Mouse (Mus musculus): ENCODE data around the gene Auts2. TPM values are rescaled to one million over a fixed set of nuclear protein-coding genes. Genes with fewer than 3 reads are reported as not detected.

Gene Auts2
- polyA plus RNA-seq, 1 experiment from 2014 or later = 14.7 TPM

DNA sequence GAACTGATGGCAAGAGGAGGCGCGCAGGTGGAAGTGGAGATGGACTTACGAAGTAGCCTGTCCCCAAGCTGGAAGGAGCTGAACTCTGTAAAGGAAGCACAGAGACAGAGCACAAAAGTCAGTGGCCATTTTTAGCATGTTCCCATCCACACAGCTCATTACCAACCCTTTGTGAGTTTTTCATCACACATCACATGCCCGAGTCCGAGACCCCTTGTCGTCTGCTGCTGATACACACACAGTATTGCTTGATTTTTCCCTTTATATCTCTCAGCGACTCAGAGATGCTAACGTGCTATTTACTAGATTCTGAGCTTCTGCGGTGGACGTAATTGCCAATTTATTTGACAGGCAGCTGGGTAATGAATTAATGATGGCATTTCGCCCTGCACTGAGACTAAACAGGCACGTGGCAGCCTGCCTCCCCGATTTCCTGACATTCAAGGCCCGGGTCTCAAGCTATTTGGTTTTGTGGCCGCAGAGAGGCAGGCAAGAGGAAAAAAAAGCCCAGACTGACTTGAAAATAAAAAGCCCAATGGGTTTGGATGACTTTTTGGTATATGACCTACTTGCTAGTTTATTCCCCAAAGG, 512.1 kb downstream of the Auts2 start:
- H3K9ac ChIP-seq (ENCODE audit: low read depth, low read length) = no peak overlapping the region
- peaks cover 3% of the 10 kb centered on the region for H3K4me1 ChIP-seq (ENCODE audit: control insufficient read depth, insufficient read depth, low read length)
- WGBS = 57% methylated on average over 15 of the region's 15 CpGs
- H3K27me3 ChIP-seq (replicated peaks; ENCODE audit: control insufficient read depth, insufficient read depth, low read length) = no peaks in the 10 kb centered on the region
- no peak for ATAC-seq
- no peaks in the 10 kb centered on the region for H3K36me3 ChIP-seq (ENCODE audit: control insufficient read depth, insufficient read depth, low read length)
- no peak overlapping the region for H3K4me2 ChIP-seq (ENCODE audit: low read depth, low read length)
- H3K9me3 ChIP-seq (ENCODE audit: control insufficient read depth, low read length) = no peaks in the 10 kb centered on the region
- H3K4me3 ChIP-seq (ENCODE audit: low read length) = no peak overlapping the region
- H3K27ac ChIP-seq (ENCODE audit: low read length) = no peak overlapping the region

DNA sequence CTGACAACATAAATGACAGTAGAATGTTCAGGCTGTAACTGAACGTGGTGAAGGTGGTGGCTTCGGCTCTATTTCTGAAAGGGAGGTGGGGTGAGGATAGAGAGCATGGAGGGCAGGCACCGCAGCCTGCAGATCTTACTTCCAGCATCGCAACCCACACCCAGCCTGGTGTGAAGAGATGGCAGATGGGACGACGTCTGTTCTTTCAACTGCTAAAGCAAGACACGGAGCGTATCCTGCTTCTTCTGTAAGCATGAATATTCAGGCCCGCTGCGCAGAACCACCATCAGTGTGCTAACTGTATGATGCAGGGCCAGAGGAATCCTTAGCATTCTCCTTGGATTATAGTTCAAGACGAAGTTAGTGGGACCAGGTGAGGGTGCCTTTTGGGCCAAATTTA, 513.5 kb downstream of the Auts2 start:
- Histone ChIP-seq H3K27me3 (replicated peaks; ENCODE audit: control insufficient read depth, insufficient read depth, low read length) (no peaks in the 10 kb centered on the region), H3K4me1 (ENCODE audit: control insufficient read depth, insufficient read depth, low read length) (peaks cover 3% of the 10 kb centered on the region), H3K4me3 (ENCODE audit: low read length) (no peak overlapping the region), H3K36me3 (ENCODE audit: control insufficient read depth, insufficient read depth, low read length) (no peaks in the 10 kb centered on the region), H3K27ac (ENCODE audit: low read length) (no peak overlapping the region), H3K4me2 (ENCODE audit: low read depth, low read length) (no peak overlapping the region), H3K9ac (ENCODE audit: low read depth, low read length) (no peak overlapping the region), H3K9me3 (ENCODE audit: control insufficient read depth, low read length) (no peaks in the 10 kb centered on the region)
- no peak for ATAC-seq
- WGBS = 86% methylated on average over 11 of the region's 11 CpGs

DNA sequence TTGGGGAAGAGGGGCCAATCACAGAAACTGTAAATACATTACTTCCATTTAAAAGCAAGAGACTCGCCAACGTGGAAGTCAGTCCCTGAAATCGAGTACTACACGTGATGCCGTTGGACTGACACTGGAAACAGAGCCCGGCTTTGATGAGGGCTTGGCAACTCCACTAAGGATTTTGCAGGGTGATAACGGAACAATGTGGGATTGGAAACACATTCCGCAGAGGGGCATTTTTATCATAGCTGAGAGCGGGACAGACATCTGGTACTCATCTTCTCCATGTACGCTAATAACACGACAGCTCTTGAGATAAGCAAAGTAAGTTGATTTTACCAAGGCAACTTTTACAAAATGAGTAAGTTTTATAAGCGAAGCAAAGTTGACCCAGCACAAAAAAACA, 514.1 kb downstream of the Auts2 start:
- H3K9me3 ChIP-seq (ENCODE audit: control insufficient read depth, low read length) = no peaks in the 10 kb centered on the region
- H3K4me1 ChIP-seq (ENCODE audit: control insufficient read depth, insufficient read depth, low read length) = peaks cover 3% of the 10 kb centered on the region
- ATAC-seq = no peak
- WGBS = 70% methylated on average over 12 of the region's 12 CpGs
- H3K4me2 ChIP-seq (ENCODE audit: low read depth, low read length) = no peak overlapping the region
- no peak overlapping the region for H3K9ac ChIP-seq (ENCODE audit: low read depth, low read length)
- no peaks in the 10 kb centered on the region for H3K27me3 ChIP-seq (replicated peaks; ENCODE audit: control insufficient read depth, insufficient read depth, low read length)
- no peak overlapping the region for H3K4me3 ChIP-seq (ENCODE audit: low read length)
- no peaks in the 10 kb centered on the region for H3K36me3 ChIP-seq (ENCODE audit: control insufficient read depth, insufficient read depth, low read length)
- H3K27ac ChIP-seq (ENCODE audit: low read length) = no peak overlapping the region

DNA sequence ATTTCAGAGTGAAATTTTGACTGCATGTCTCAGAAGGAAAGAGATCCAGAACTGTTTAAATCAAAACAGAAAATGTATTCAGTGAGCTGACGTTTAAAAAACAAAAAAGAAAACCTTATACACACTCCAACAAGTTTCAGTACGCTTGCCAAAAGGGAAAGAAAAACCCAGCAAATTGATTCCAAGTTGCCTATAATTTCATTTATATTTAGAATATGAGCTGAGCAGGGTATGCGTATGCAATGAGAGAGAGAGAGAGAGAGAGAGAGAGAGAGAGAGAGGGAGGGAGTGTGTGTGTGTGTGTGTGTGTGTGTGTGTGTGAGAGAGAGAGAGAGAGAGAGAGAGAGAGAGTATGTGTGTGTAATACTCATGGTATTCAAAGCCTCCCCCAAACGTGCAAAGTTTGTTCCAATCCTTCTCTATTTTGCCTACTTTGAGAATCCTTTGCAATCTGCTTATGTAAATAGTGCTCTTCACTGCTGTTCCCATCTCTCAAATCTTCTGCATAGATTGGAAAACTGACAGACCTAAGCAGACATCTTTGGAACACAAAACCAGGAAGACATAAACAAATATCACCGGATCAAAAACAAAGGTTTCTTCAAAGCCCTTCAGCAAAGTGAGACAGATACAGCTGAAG, 515.2 kb downstream of the Auts2 start:
- no peak overlapping the region for H3K9ac ChIP-seq (ENCODE audit: low read depth, low read length)
- H3K36me3 ChIP-seq (ENCODE audit: control insufficient read depth, insufficient read depth, low read length) = no peaks in the 10 kb centered on the region
- no peak overlapping the region for H3K4me3 ChIP-seq (ENCODE audit: low read length)
- H3K27ac ChIP-seq (ENCODE audit: low read length) = no peak overlapping the region
- no peaks in the 10 kb centered on the region for H3K27me3 ChIP-seq (replicated peaks; ENCODE audit: control insufficient read depth, insufficient read depth, low read length)
- ATAC-seq = no peak
- WGBS = 60% methylated on average over 5 of the region's 5 CpGs
- H3K4me2 ChIP-seq (ENCODE audit: low read depth, low read length) = no peak overlapping the region
- no peaks in the 10 kb centered on the region for H3K9me3 ChIP-seq (ENCODE audit: control insufficient read depth, low read length)
- peaks cover 3% of the 10 kb centered on the region for H3K4me1 ChIP-seq (ENCODE audit: control insufficient read depth, insufficient read depth, low read length)

DNA sequence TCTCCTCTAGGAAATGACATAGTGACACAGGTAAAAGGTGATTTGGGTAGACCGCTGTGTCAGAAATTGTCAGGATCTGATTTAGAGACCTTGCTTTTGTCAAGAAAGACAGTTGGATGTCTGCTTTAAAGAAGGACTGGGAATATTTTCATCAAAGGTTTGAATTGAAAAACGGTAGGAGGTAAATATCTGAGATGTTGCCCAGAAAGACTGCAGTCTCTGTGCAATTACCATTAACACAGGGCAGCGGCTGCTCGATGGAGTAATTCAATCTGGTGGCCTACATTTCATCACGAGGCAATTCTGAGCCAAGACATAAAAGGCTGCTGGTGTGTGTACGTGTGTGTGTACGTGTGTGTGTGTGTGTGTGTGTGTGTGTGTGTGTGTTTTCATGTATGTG, 529.8 kb downstream of the Auts2 start:
- ATAC-seq = no peak
- 81% methylated on average over 7 of the region's 7 CpGs for WGBS

DNA sequence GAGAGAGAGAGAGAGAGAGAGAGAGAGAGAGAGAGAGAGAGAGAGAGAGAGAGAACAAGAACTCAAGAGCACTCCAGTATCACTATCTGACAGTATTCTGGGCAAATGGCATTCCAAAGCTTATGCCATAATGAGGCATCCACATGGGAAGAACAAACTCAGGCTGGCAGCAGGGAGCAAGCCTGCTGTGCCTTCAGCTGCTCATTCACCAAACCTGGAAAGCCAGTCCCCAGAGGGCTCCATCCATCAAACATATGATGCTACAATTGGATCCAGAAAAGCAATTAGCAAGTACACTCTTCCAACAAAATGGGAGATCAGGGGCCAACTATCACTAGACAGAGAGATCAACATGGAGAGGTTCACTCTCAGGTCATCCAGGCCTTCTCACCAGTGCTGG, 531.3 kb downstream of the Auts2 start:
- Histone ChIP-seq H3K4me3 (ENCODE audit: low read length) (no peak overlapping the region), H3K4me2 (ENCODE audit: low read depth, low read length) (no peak overlapping the region), H3K9me3 (ENCODE audit: control insufficient read depth, low read length) (no peaks in the 10 kb centered on the region), H3K27ac (ENCODE audit: low read length) (no peak overlapping the region), H3K4me1 (ENCODE audit: control insufficient read depth, insufficient read depth, low read length) (no peaks in the 10 kb centered on the region), H3K9ac (ENCODE audit: low read depth, low read length) (no peak overlapping the region), H3K27me3 (replicated peaks; ENCODE audit: control insufficient read depth, insufficient read depth, low read length) (no peaks in the 10 kb centered on the region), H3K36me3 (ENCODE audit: control insufficient read depth, insufficient read depth, low read length) (no peaks in the 10 kb centered on the region)
- ATAC-seq = no peak

More for the DNA sequence above, 529.8 kb downstream of the Auts2 start:
- Histone ChIP-seq H3K27ac (ENCODE audit: low read length) (no peak overlapping the region), H3K4me2 (ENCODE audit: low read depth, low read length) (no peak overlapping the region), H3K27me3 (replicated peaks; ENCODE audit: control insufficient read depth, insufficient read depth, low read length) (no peaks in the 10 kb centered on the region), H3K4me3 (ENCODE audit: low read length) (no peak overlapping the region), H3K36me3 (ENCODE audit: control insufficient read depth, insufficient read depth, low read length) (no peaks in the 10 kb centered on the region), H3K9ac (ENCODE audit: low read depth, low read length) (no peak overlapping the region), H3K4me1 (ENCODE audit: control insufficient read depth, insufficient read depth, low read length) (no peaks in the 10 kb centered on the region), H3K9me3 (ENCODE audit: control insufficient read depth, low read length) (no peaks in the 10 kb centered on the region)

DNA sequence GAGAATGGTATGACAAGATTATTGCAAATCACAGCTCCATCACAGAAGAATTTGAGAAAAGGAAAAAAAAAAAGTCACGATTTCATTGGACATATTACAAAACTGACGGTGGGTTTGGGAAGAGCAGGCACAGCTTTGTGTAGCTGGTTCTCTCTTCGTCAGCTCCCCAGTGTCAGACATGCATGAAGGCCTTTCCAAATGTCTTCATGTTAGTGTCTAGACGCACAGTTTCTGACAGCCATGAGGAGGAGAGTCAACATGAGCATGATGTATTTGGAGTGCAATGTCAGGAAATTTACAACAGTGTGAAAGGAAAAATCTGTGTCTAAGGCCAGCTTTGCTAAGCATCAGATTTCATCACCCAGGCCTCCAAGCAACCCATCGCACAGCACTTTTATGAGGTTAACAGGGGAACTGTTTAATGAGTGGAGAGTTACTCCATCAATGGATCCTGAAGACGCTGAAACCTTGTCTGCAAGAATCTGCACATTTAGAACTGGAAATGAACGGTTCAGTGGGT, 534.4 kb downstream of the Auts2 start:
- H3K4me1 ChIP-seq (ENCODE audit: control insufficient read depth, insufficient read depth, low read length) = no peaks in the 10 kb centered on the region
- H3K9me3 ChIP-seq (ENCODE audit: control insufficient read depth, low read length) = no peaks in the 10 kb centered on the region
- no peak overlapping the region for H3K4me3 ChIP-seq (ENCODE audit: low read length)
- ATAC-seq = no peak
- H3K36me3 ChIP-seq (ENCODE audit: control insufficient read depth, insufficient read depth, low read length) = no peaks in the 10 kb centered on the region
- H3K4me2 ChIP-seq (ENCODE audit: low read depth, low read length) = no peak overlapping the region
- WGBS = 54% methylated on average over 7 of the region's 7 CpGs
- H3K27me3 ChIP-seq (replicated peaks; ENCODE audit: control insufficient read depth, insufficient read depth, low read length) = no peaks in the 10 kb centered on the region
- no peak overlapping the region for H3K9ac ChIP-seq (ENCODE audit: low read depth, low read length)
- H3K27ac ChIP-seq (ENCODE audit: low read length) = no peak overlapping the region

DNA sequence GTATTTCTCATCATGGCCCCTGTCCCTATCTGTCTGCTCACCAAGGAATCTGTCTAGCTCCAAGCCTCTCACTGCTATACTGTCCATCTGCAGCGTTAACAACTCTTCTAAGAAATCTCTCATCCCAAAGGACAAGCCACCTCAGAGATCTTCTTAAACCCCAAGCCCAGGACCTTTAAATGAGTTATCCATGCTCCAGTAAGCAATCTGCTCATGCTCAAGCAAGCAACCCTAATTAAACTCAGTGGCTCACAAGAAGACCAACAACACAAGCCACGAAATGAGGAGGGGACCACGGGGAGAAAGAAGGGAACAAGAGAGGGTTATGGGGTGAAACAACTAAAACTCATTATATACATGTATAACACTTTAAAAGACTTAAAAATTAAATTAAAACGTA, 535.2 kb downstream of the Auts2 start:
- Histone ChIP-seq H3K36me3 (ENCODE audit: control insufficient read depth, insufficient read depth, low read length) (no peaks in the 10 kb centered on the region), H3K9me3 (ENCODE audit: control insufficient read depth, low read length) (no peaks in the 10 kb centered on the region), H3K4me2 (ENCODE audit: low read depth, low read length) (no peak overlapping the region), H3K27me3 (replicated peaks; ENCODE audit: control insufficient read depth, insufficient read depth, low read length) (no peaks in the 10 kb centered on the region), H3K9ac (ENCODE audit: low read depth, low read length) (no peak overlapping the region), H3K4me1 (ENCODE audit: control insufficient read depth, insufficient read depth, low read length) (no peaks in the 10 kb centered on the region), H3K4me3 (ENCODE audit: low read length) (no peak overlapping the region), H3K27ac (ENCODE audit: low read length) (no peak overlapping the region)
- WGBS = 89% methylated on average over 4 of the region's 4 CpGs
- ATAC-seq = no peak

DNA sequence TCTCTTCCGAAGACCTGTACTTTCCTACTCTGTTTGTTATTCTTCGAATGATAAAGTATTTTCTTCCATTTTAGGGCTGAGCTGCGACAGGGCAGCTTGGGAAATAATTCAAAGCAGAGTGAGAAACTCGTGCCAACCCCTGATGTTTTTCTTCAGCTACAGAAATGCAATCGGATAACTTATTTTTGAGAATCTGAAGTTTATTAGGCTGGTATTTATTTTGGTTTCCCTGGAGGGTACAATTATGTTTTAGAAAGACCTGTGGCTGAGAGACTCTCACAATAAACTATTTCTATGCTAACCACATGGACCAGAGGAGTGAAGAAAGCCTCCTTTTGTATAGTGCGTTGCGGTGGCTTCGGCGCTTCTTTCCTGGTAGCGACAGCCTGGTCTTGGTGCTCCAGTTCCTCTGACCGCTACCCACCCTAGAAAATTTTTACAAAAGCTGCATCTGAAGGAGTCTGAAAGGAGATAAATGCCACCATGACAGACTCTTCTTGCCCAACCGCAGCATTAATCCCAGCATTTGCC, 550.4 kb downstream of the Auts2 start:
- H3K9me3 ChIP-seq (ENCODE audit: control insufficient read depth, low read length) = no peaks in the 10 kb centered on the region; the same call in 1 of the 2 replicates
- 0 out of 2 replicates have a peak, but pooled peaks cover 6% of the 10 kb centered on the region for H3K4me1 ChIP-seq (ENCODE audit: control insufficient read depth, insufficient read depth, low read length)
- H3K27ac ChIP-seq (ENCODE audit: low read length) = no peak overlapping the region
- 80% methylated on average over 12 of the region's 12 CpGs for WGBS
- no peak overlapping the region for H3K4me3 ChIP-seq (ENCODE audit: low read length)
- no peaks in the 10 kb centered on the region for H3K36me3 ChIP-seq (ENCODE audit: control insufficient read depth, insufficient read depth, low read length)
- H3K27me3 ChIP-seq (replicated peaks; ENCODE audit: control insufficient read depth, insufficient read depth, low read length) = no peaks in the 10 kb centered on the region
- no peak for ATAC-seq
- H3K4me2 ChIP-seq (ENCODE audit: low read depth, low read length) = no peak overlapping the region
- no peak overlapping the region for H3K9ac ChIP-seq (ENCODE audit: low read depth, low read length)
